Mouse (Mus musculus) urinary bladder, postnatal 14 days (tissue): ENCODE measurements around the gene Dnajb1.
"Not testable (repeated sequence)": the region's sequence is repeated elsewhere in the genome, so short reads cannot be mapped to it uniquely, and the experiment has no call there.

ENCODE experiments used
- DNase-seq: peaks from one replicate; pipeline ENCODE4 v3.0.0; 2021; ENCODE audit warnings: low spot score

The Dnajb1 gene

DNA sequence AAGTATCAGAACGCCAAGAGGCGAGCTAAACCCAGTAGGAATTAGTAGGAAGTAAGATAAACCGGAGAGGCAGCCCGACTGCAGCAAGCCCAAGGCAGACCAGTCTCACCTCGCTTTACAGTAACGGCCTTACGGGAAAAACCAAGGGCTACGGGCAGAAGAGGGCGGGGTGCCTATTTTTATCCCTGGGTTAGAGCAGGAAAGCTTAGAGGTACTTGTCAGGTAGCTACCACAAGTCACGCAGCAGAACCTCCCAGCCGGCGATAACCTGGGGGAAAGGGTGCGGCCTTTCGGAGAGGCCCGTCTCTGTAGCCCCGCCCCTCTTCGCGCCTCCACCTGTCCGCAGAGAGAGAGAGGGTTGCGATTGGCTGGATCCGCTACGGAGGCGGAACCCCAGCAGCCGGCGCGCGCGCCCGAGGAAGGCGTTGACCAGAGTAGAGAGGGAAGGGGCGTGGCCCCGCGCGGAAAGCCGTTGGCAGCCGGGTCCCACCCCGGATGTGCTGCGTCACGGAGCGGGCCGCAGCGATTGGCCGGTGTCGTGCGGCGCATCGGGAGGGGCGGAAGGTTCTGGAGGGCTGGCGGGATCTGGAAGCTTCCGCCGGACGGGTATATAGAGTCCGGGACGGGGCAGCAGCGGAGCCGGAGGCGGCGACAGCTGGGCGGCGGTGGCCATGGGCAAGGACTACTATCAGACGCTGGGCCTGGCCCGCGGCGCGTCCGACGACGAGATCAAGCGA, at the start of gene Dnajb1, which contains the start of gene Tecr:
Dnajb1 (plus strand) TSS at position 533 of the 737 bp plus-strand sequence.
Tecr (minus strand) TSS at position 311 of the 737 bp plus-strand sequence.
- DNase-seq = peak; percentile 100

DNA sequence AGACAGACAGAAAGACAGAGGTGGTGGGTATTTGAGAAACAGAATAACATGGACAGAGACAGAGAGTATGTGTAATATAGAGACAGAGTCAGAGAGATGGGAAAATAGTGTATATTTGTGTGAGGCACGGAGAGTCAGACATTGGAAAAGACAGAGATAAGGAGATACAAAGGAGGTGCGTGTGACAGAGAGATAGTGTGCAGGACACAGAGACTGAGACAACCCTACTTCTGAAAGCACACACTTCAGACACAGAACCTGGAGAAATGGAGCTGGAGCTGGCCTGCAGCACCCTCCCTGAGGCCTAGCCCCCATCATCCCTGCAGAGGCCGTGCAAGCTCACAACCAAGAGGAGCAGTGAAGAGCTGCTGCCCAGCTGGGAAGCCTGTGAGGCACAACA, 45.3 kb upstream of the Dnajb1 start:
- DNase-seq = no peak

DNA sequence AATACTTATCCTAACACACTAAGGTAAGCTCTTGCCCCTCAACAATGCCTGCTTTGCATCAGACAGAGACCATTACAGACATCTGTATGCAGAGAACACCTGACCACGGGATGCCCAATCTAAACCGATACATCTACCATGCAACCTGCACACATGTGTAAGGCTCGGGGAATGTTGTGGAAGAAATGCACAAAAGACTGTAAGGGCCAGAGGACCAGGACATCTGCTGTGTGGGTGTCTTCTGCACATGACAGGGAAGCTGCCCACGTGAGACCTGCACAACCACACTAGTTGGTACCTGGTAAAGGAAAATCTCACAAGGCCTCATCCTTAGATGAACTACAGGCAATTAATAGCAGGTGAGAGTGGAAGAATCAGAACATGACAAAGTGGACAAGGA, 44.7 kb upstream of the Dnajb1 start:
- DNase-seq = no peak

DNA sequence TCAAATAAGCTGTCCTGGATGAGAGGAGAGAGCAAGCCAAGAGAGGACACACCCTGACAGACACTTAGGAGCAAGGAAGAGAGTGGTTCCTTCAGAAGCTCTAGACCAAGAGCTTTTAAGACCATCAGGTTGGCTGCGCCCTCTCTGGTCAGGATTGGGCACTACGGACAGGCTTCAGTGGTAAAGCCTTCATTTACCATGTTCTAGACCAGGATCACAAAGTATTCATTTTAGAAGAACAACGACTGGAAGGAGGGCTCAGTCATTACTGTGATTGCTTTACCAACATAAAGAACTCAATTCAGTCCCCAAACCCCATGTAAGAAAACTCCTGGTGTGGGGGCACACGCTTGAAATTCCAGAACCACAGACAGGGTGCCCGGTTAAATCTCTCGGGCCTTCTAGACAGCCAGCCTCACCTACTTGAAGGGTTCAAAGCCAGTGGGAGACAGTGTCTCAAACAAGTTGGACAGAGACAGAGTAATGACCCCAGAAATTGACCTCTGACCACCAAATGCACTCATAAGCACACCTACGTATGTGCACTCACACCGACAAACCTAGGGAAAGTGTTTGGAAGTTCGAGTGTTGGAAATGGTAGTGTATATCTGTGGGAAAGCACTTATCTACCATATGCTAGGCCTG, 42.1 kb upstream of the Dnajb1 start:
- DNase-seq = no peak

DNA sequence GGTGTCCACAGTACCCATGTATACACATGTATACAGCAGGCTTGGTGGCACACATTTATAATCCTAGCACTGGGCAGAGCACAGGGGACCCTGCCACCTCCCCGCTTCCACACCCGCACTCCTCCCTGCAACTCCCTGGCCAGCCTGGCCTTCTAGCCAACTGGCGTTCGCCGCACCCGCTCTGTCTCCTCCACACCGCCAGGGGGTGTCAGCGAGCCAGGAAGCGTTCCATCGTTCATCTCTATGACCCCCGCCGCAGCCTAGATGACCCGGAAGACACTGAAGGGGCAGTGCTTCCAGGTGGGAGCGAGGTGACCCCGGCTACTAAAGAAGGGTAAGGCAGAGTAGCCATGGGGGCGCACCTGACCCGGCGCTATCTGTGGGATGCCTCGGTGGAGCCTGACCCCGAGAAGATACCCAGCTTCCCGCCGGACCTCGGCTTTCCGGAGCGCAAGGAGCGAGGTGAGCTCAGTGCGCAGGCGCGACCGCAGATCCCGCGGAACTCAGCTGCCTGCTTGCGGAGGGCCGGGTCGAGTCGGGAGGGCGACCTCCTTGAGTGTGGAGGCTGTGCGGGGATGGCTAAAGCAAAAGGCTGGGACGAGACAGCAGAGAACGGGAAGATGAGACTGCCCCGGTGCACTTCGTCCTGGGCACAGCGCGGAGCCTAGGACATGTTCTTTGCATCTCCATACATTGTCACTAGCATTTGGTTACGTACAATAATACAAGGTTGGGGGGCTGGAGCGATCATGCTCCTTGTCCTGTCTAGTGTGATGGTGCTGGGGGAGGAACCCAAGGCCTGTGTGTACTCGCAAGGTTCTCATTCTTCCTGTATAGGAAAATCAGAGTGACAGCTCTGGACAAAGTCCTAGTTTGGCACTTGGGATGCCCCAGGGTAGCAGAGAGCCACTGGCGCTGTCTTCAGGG, 41.3 kb upstream of the Dnajb1 start, which contains the start of gene Ndufb7:
Ndufb7 (plus strand) TSS at position 203 of the 927 bp plus-strand sequence.
- DNase-seq = peak; percentile 95

DNA sequence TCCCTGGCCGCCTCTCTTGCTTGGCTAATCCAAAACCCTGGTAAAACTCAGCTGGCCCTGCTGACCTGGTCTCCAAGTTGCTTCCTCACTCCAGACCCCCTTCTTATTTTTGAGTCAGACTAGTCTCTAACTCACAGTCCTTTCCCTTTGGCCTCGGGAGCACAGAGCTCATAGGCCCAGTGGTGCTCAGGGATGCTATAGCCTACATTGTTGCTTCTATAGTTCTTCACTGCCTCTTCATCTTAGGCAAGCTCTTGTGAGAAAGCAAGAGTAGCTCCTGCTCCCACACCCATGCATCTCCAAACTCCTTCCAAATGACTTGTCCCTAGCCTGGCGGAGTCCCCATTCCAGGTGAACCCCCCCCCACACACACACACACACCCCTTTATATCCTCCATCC, 40.3 kb upstream of the Dnajb1 start:
- no peak for DNase-seq

DNA sequence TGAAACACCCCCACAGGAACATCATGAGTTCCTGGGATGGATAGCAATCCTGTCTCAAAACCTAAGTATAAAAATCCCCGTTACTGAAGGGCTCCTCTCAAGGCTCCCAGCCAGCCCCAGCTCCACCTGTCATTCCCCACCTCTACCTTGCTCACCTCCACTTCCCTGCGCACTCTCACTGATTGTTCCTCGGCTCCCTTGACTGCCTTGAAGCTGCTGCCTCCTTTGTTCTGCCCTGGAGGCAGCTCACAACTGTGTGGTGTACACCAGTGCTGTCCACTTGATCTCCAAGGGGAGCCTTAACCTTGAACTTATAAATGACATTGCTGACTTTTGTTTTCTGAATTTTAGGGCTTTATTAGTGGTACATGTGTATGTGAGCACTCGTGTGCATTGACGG, 39.9 kb upstream of the Dnajb1 start:
- DNase-seq = no peak

DNA sequence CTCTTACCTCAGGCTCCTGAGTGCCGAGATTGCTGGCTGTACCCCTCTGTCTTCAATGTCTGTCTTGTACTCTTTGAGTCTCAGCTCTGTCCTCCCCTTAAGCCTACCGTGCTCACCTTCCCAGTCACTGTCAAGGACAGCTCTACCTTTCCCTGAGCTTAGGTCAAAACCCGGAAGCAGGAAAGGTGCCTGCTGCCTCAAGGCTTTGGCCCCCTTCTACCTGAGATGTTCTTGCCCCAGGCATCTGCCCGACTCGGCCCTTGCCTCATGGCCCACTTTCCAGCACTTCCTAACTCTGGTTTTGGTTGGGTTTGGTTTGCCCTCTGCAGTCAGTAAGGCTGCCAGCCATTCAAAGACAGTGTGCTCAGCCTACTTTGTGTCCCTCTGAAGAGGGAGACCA, 39.2 kb upstream of the Dnajb1 start:
- no peak for DNase-seq

DNA sequence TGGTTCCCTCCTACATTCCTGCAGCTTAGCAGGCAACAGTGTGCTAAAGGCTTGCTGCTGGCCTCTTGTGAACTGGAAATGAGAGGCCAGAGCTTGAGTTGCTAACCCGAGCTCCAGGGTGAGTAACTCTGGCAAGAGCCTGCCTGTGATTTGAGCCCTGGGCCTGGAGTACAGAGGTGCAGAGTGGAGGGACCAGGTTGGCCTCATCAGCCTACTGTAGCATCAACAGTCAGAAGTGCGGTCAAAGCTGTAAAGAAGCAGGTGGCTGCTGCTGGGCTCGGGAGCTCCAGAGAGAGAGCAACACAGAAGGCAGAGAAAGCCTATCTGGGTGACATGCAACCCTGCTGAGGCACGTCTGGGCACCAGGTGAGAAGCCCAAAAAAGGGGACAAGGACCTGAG, 38.8 kb upstream of the Dnajb1 start:
- no peak for DNase-seq

DNA sequence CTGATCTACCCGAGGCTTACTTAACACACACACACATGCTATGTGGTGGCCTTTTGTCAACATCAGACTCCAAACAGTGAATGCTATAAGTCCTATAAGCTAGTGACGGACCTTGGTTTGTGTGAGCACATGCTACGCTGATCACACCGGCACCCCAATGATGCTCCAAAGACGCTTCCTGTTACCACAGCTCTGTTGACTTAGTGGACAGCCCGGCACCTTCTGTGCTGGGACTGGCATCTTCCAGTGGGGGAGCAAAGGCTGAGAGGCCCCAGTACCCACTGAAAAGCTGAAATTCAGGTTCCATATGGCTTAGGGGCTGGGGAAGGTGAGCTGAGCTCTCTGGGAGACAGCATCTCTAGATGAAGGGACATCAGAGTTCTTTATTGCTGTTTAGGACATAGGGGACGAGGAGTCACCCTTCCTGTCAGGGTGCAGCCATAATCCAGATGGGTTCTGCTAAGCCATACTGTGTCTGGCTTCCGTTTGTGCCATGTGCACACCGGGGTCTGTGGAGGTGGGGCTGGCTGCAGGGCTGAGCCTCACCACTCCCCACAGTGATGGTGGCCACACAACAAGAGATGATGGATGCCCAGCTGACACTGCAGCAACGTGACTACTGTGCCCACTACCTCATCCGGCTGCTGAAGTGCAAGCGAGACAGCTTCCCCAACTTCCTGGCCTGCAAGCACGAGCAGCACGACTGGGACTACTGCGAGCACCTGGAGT, 37.6 kb upstream of the Dnajb1 start:
- DNase-seq = no peak

DNA sequence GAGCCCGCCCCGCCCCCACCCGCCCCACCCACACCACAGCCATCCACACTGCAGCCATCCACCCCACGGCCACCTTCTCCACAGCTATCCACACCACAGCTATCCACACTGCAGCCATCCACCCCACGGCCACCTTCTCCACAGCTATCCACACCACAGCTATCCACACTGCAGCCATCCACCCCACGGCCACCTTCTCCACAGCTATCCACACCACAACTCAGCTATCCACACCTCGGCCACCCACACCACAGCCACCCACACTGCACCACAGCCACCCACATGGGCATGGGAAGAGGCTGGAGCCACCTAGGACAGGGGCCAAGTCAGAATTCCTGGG, 37.0 kb upstream of the Dnajb1 start:
- not testable (repeated sequence) for DNase-seq

DNA sequence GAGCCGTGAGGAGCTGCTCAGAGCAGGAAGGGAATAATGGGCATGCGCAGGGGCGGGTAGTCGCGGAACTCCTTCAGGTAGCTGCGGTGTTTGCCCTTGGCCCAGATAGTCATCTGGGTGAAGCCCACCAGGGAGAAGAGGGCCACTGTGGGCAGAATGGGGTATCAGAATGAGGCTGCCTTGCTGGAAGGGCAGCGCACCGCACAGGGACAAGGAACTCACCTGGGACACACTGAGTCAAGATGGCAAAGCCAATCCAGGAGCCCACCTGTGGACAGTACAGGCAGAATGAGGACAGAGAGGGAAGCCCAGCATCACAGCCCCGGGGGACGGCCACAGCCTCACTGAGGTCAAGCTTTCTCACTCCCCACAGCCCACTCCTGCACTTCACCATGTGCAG, 36.2 kb upstream of the Dnajb1 start:
- DNase-seq = no peak

DNA sequence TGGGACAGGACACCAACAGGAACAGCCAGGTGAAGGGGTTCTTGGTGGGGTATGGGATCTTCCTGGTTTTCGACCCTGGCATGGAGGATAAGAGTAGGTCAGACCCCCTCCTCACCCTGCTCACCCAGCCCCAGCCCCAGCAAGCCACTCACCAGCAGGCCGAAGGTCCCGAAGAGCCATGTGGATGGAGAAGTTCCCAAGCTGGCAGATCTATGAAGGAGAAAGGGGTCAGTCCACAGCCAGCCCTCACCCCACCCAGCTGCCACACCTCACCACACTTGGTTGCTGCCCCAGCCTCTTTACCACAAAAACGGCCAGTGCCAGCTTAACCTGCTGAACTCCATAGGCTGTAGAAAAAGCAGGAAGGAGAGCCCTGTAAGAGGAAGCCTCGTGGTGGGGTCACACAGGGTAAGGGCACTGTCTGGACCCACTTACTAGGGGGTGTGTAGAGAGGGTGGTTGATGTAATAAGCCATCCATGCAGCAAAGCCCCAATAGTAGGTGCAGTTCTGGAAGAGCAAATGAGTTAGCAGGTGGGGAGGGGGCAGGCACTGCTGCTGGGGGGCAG, 35.7 kb upstream of the Dnajb1 start:
- DNase-seq = no peak

DNA sequence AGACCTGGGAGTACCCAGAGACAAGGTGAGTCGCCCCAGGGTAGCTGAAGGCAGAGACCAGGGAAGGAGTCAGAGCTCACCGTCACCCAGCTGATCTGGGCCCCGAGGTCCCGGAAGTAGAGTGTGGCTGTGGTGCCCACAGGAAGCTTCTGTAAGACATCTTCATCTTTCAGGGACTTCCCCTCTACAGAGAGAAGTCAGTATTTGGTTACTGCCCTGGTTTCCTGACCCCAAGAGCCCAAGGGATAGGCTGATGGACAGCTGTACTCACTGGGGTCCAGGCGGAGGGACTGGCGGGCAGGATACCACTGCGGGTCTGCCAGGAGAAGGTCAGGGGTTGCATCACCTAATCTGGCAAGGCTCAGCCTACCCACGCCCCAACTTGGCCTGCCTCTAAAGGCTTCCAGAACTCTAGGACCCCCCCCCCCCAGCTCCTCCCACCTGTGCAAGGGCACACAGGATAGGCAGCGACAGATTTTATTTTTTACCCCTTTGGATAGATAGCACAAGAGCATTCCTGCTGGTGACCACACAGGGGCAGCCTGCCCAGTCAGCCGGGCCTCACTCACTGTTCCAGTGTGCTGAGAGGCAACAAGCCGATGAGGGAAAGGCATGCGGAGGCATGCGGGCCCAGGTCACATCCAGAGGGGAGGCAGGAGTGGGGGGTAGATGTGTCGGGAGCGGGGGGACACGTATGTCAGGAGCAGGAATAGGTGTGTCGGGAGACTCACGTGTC, 34.7 kb upstream of the Dnajb1 start:
- DNase-seq = peak; percentile 4

DNA sequence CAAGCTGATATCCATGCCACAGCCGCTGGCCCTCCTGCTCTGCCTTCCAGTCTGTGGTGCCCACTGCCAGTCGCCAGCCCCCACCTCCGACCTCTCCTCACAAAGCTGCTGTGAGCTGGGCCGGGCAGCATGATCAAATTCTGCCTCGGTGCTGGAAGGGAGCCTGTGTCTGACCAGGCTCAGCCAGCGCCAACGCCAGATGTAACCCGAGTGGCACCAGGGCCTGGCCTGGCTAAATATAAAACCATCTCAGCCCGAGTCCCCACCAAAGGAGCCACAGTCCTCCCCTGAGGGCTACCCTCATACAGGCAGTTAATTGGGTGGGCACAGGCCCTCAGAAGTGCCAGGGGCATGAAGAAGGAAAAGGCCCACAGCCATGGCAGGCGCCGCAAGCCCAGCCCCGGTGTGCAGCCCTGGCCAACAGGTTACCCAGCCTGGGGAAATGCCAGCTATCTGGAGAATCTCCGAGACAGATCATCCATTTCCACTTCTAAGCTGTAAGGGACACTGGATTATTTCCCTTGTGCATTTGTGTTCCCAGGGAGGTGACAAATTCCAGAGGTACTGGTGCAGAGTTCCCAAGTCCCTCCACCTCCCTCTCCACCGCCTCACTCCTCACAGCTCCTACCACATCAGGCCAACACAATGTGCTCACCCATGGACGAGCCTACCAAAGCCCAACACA, 33.2 kb upstream of the Dnajb1 start:
- DNase-seq = peak; percentile 2

DNA sequence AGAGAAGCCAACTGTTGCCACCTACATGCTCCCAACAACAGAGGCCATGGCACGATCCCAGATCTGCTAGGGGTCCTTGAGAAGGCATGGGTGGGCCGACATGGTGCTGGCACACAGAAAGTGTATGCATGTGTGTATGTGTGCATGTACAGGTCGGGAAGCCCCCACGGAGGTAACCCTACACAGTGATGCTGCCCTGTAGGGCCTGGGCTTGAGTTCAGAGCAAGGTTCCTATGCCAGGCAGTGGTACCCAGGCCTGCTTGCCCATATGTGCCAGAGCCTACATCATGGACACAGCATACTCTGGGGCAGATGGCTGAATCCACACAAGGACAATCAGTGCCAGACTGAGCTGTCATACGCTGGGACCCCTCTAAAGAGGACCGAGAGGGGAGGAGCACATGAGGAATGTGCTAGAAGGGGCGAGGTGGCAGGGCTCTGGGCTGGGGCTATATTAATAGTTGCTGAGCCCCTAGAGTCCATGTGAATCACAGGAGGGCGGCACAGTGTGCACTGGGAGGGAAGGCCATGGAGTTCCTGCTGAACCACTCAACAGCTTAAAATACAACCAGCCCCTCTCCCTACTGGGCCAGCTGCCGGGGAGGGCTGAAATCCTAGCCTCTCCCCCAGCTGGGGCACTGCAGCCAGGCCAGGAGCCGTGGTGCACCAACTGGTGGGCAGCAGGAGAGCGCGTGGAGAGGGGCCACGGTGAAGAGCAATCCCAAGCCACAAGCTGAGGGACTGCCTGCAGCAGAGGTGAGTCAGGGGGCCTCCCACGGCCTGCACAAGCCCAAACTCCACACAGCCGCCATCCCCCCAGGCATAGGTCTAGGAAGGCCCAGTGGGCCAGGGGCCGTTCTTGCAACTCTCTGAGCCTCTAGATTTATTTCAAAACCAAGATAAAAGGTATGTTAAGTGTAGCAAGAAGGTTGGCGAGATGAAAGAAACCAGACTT, 32.2 kb upstream of the Dnajb1 start:
- DNase-seq = peak; percentile 2

DNA sequence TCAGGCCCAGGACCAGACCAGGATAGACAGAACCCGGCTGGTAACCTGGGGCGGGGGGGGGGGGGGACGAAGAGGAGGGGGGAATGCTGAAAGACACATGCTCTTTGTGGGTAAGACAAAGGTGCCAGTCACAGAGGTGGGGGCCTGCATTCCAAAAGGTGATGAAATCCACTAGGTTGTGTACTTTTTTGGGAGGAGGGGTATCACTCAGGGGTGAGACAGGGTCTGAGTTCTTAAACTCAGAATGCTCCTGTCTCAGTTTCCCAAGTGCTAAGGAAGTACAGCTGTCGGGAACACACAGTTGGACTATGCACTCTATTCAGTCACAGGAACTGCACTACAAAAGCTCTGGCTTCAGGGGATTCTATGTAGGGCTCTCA, 31.5 kb upstream of the Dnajb1 start:
- DNase-seq = no peak

DNA sequence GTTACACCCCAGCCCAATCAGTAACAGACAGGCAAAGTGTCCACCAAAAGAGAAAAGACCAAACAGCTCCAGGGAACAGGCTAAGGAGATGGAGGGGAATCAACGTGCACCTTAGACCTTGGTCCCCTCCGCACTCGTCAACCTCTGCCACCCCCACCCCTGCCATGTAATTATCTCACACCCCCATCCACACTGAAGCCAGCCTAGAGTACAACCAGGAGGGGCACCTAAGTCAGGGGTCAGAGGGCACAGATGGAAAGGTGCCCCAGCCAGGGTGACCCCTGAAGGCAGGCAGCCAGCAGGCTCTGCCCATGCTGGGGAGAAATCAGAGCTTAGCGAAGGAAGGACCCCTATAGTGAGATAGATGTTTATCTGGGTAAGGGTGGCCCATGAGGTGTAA, 31.1 kb upstream of the Dnajb1 start:
- DNase-seq = no peak

DNA sequence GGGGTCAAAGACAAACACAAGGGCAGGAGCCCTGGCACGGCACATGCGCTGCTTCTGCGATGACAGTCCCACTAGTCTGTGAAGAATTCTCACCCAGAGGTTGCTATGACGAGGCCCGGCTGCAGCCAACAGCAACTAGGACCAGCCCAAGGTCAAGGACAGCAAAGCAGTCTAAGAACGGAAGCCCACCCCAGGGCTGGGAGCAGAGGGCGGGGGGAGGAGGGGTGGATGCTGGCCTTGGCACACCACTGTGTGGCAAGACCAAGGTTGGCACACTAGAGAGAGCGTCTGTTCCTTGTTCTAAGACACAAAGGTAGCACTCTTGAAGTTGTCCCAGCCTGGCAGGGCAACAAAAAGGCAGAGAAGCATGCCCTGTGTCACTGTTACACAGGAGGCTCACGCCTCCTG, 30.6 kb upstream of the Dnajb1 start:
- peak; percentile 3 for DNase-seq
